Mouse (Mus musculus) kidney, postnatal 10 days (tissue): ENCODE measurements around the gene Inka1.

Experiments
- DNase-seq: peaks from one replicate; pipeline ENCODE4 v3.0.0; 2021; ENCODE audit warnings: mixed read lengths

Gene Inka1

GRCm38 (mm10) chr9:107983421-107983890, 2.2 kb downstream of the Inka1 start:
- peak; percentile 94 for DNase-seq

GRCm38 (mm10) chr9:107982681-107983346, 2.9 kb downstream of the Inka1 start, which contains the start of gene Gm20661:
Gene Gm20661 (plus strand): TSS chr9:107983058.
- DNase-seq, result peak; percentile 93

- peak; percentile 78 for DNase-seq
Observed at GRCm38 (mm10) chr9:107981684-107982605, 3.7 kb downstream of the Inka1 start.

DNA sequence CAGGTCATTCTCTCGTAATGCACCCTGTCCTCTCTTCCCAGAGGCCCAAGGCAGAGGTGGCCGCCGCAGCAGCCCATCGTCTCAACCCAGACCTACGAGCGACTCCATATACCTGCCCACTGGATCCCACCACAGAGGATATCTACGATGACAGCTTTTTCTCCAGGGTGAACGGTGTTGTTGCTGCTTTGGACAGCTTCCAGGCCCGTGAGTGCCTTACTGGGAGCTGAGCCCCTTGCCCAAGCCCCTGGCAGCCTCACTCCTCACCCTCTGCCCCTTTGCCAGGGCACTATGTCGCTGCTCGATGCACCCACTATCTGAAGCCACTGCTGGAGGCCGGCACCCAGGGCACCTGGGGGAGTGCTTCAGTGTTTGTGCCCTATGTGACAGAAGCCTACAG, 6.9 kb downstream of the Inka1 start:
- no peak for DNase-seq

GRCm38 (mm10) chr9:107975399-107976386, 10.0 kb downstream of the Inka1 start, which contains the start of gene Uba7:
Gene Uba7 (plus strand): TSS chr9:107975505.
- peak; percentile 40 for DNase-seq

- no peak for DNase-seq
Observed at GRCm38 (mm10) chr9:107974491-107975171, 11.0 kb downstream of the Inka1 start.

DNA sequence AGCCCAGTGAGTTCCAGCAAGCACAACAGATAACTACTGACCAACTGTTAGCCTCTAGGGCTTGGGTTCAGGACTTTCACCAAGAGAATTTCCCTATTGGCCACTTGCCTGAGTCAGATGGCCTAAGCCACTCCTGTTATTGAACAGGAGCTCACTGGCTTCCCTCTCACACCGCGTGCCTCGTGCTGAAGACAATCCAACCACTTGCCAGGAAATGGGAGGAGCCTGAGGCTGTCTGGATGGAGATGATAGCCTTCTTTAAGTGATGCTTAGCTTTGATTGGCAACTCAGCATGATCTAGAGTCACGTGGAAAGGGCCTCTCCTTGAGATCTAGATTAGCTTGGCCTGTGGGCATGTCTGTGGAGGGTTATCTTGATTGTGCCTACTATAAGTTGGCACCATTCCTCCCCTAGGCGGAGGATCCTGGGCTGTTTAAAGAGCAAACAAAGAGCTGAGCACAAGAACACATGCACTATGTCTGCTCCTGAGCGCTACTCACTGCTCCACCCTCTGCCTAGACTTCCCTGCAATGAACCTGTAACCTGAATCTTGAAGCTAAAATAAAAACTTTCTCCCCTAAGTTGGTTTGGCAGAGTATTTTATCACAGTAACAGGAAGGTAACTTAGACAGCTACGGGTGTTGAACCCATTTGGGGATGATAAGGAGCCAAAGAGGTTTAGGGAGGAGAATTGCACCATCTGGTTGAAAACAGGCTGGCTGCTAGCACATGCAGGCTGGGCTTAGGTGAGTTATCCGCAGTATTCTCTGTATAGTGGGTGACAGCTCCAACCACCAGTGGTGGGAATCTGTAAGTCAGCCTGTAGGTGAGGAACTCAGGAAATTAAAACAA, 13.8 kb downstream of the Inka1 start:
- no peak for DNase-seq

GRCm38 (mm10) chr9:107970311-107970710, 15.4 kb downstream of the Inka1 start:
- no peak for DNase-seq

- DNase-seq, result no peak
Observed at GRCm38 (mm10) chr9:107968531-107968930, 17.1 kb downstream of the Inka1 start.

DNA sequence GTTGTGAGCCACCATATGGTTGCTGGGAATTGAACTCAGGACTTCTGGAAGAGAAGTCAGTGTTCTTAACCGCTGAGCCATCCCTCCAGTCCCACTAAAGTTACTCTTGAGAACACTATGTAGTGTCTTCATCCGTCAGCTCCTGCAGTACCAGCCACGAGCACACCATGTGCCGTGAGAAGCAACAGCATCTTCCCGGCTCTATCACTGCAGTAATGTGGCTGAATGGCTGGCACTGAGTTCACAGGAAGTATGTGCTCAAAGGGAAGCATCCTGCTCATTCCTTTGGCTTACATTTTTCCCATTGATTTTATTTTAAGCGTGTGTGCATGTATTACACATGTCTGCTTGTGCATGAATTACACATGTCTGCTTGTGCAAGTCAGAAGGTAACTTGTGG, 18.2 kb downstream of the Inka1 start:
- no peak for DNase-seq

GRCm38 (mm10) chr9:107966676-107967075, 19.0 kb downstream of the Inka1 start:
- no peak for DNase-seq

- DNase-seq, result no peak
Observed at GRCm38 (mm10) chr9:107964681-107965080, 21.0 kb downstream of the Inka1 start.

DNA sequence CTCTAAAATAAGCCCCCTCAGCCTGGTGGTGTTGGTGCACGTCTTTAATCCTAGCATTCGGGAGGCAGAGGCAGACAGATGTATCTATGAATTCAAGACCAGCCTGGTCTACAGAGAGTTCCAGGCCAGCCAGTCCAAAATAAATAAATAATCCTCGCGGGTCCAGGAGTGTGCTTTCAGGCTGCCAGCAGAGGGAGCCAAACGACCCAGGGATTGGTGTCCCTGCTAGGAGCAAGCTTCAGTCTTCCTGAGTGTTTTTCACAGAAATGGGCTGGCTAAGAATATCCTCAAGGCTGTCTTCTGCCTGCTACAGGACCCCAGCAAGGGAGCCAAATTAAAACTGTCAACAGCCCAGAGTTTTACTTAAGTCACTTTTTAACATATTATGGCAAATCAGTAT, 22.0 kb downstream of the Inka1 start:
- peak; percentile 96 for DNase-seq

GRCm38 (mm10) chr9:107962916-107963315, 22.8 kb downstream of the Inka1 start:
- no peak for DNase-seq

DNA sequence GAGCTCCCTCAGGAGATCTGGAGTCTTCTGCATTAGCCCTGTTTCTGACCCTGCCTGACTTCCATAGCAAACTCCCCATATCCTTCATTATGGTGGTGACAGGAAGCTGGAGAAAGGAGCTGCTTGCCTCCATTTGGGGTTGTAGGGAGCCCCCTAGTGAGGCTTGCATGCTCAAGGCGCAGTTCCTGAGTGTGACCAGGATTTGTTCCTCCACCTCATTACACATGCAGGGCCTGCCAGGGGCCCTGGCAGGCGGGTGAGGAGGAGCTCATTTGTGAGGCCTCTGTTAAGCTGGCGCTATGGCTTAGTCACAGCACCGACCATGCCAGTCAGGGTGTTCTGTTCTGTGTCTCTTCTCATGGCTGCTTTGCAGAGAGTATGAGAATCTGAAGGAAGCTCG, 23.8 kb downstream of the Inka1 start:
- DNase-seq, result peak; percentile 58

- DNase-seq, result no peak
Observed at GRCm38 (mm10) chr9:107961351-107961762, 24.3 kb downstream of the Inka1 start.

DNA sequence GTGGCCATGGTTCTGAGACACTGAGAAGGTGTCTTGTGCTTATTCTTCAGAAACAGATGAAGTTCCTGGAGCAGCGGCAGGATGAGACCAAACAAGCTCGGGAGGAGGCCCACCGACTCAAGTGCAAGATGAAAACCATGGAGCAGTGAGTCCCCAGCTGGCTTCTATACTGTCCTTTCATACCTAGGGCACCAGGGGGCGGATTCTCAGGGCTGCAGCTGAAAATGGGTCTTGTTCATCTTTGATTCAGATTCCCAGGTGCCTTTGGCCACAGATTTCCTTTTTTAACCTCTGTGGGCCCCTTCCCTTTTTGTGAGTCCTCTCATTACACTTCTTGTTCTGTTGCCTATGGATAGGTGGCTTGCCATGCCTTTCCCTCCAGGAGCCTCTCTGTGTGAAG, 24.8 kb downstream of the Inka1 start:
- DNase-seq, result no peak

GRCm38 (mm10) chr9:107959896-107960295, 25.8 kb downstream of the Inka1 start:
- DNase-seq, result no peak

DNA sequence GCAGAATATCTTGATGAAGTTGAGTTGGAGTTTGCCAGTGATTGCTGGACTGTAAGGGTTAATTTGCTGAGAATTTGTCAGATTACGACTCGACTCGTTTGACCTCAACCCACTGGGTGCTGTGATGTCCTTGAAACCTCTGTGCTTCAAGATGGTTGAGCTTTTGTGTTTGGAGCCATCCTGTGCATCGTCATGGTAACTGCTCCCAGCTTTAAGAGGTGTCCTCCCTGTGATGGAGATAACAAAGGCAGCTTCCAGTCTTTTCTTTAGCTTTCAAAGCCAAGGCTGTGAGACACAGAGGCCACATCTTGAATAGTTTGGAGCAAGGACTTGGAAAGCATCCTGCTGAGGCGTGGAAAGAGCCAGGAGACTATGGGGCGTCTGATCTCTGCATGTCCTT, 28.5 kb downstream of the Inka1 start:
- no peak for DNase-seq

GRCm38 (mm10) chr9:107955613-107956289, 29.9 kb downstream of the Inka1 start:
- no peak for DNase-seq
